31 mouse cellular contexts compared by ENCODE assay signal in genomic region chr8:48636979-48637378, GRCm38 (mm10).
"Had no signal": no experiment of that assay in that cellular context is flagged by ENCODE, and none has a peak within 500 bp of the region (broad histone marks: within the 10 kb centered on the region; RNA-seq: fewer than 3 reads in every experiment).

No protein-coding gene starts in this region.

- H3K9ac ChIP-seq: limb, embryonic 12.5 days; limb, embryonic 13.5 days; limb, embryonic 15.5 days; liver, embryonic 12.5 days; liver, embryonic 13.5 days; liver, embryonic 14.5 days; liver, embryonic 15.5 days; liver, postnatal 0 days; lung, embryonic 14.5 days; lung, embryonic 15.5 days; midbrain, embryonic 12.5 days; midbrain, embryonic 13.5 days; midbrain, embryonic 15.5 days had no signal

- H3K4me3 ChIP-seq: limb, embryonic 10.5 days; limb, embryonic 12.5 days; limb, embryonic 13.5 days; limb, embryonic 15.5 days; liver, embryonic 12.5 days; liver, embryonic 13.5 days; liver, embryonic 15.5 days; lung, embryonic 15.5 days; megakaryocyte, embryonic 14.5 days; midbrain, embryonic 10.5 days; midbrain, embryonic 12.5 days; midbrain, embryonic 13.5 days; midbrain, embryonic 15.5 days; myocyte had no signal

- H3K36me3 ChIP-seq: limb, embryonic 10.5 days; limb, embryonic 12.5 days; limb, embryonic 13.5 days; limb, embryonic 15.5 days; liver, embryonic 12.5 days; liver, embryonic 13.5 days; liver, embryonic 15.5 days; lung, embryonic 15.5 days; midbrain, embryonic 10.5 days; midbrain, embryonic 12.5 days; midbrain, embryonic 13.5 days; midbrain, embryonic 15.5 days had no signal

- ATAC-seq: liver, embryonic 12.5 days; liver, postnatal 0 days; lung, postnatal 0 days; midbrain, embryonic 13.5 days; midbrain, embryonic 15.5 days; midbrain, embryonic 16.5 days had no signal

- DNase-seq: left cerebral cortex, postnatal 4 days; liver; liver, embryonic 13.5 days; liver, postnatal 0 days; lung, adult 18-20 months; lung, adult 2 months; lung, embryonic 14.5 days; lung, postnatal 10 days; lung, postnatal 14 days; lung, postnatal 36 days; lung, postnatal 4 days; midbrain, embryonic 14.5 days had no signal

- H3K27me3 ChIP-seq: limb, embryonic 12.5 days; limb, embryonic 13.5 days; limb, embryonic 15.5 days; liver, embryonic 12.5 days; liver, embryonic 13.5 days; liver, embryonic 15.5 days; lung, embryonic 15.5 days; megakaryocyte, embryonic 14.5 days; midbrain, embryonic 12.5 days; midbrain, embryonic 13.5 days; midbrain, embryonic 15.5 days had no signal

- H3K4me1 ChIP-seq: limb, embryonic 12.5 days; limb, embryonic 15.5 days; liver, embryonic 12.5 days; liver, embryonic 13.5 days; liver, embryonic 15.5 days; lung, embryonic 15.5 days; megakaryocyte, embryonic 14.5 days; midbrain, embryonic 12.5 days; midbrain, embryonic 15.5 days had no signal

- H3K9me3 ChIP-seq: limb, embryonic 10.5 days; limb, embryonic 12.5 days; limb, embryonic 13.5 days; limb, embryonic 15.5 days; liver, embryonic 12.5 days; liver, embryonic 13.5 days; liver, embryonic 15.5 days; lung, embryonic 15.5 days; midbrain, embryonic 10.5 days; midbrain, embryonic 12.5 days; midbrain, embryonic 13.5 days; midbrain, embryonic 15.5 days had no signal

- H3K4me2 ChIP-seq: limb, embryonic 12.5 days; limb, embryonic 13.5 days; limb, embryonic 15.5 days; liver, embryonic 11.5 days; liver, embryonic 12.5 days; liver, embryonic 13.5 days; liver, embryonic 15.5 days; lung, embryonic 14.5 days; lung, embryonic 15.5 days; midbrain, embryonic 11.5 days; midbrain, embryonic 12.5 days; midbrain, embryonic 13.5 days; midbrain, embryonic 15.5 days had no signal

- H3K27ac ChIP-seq: limb, embryonic 10.5 days; limb, embryonic 12.5 days; limb, embryonic 13.5 days; limb, embryonic 15.5 days; liver, embryonic 12.5 days; liver, embryonic 13.5 days; liver, embryonic 14.5 days; liver, embryonic 15.5 days; lung, embryonic 15.5 days; macrophage; midbrain, embryonic 10.5 days; midbrain, embryonic 12.5 days; midbrain, embryonic 13.5 days; midbrain, embryonic 15.5 days had no signal
